Mouse (Mus musculus) erythroblast, embryonic 14.5 days (primary cell): ENCODE results near the gene Hoxa10. TPM values are rescaled to one million over a fixed set of nuclear protein-coding genes. Genes with fewer than 3 reads are reported as not detected.

Experiments used
- H3K27me3 ChIP-seq: 2 replicates; pipeline ENCODE4 v1.6.1; 2012; ENCODE audit warnings: inconsistent platforms; ENCODE audit not compliant: control insufficient read depth
- H3K36me3 ChIP-seq: 2 replicates; pipeline ENCODE4 v1.6.1; 2012; ENCODE audit warnings: mild to moderate bottlenecking, inconsistent platforms; ENCODE audit not compliant: control insufficient read depth
- H3K4me1 ChIP-seq: 2 replicates; pipeline ENCODE4 v1.6.1; 2012; ENCODE audit warnings: inconsistent platforms; ENCODE audit not compliant: control insufficient read depth
- H3K4me3 ChIP-seq: replicated peaks from 2 replicates; pipeline ENCODE3; 2012; ENCODE audit warnings: moderate library complexity, mild to moderate bottlenecking, inconsistent platforms
- H3K9me3 ChIP-seq: 2 replicates; pipeline ENCODE4 v1.6.1; 2012; ENCODE audit warnings: low read length, inconsistent platforms, mixed read lengths; ENCODE audit not compliant: control insufficient read depth
- GATA1 ChIP-seq: IDR thresholded peaks from 2 replicates; pipeline ENCODE4 v1.6.1; 2012; ENCODE audit warnings: low read length, inconsistent platforms, mixed read lengths
- TAL1 ChIP-seq: IDR thresholded peaks from 3 replicates; pipeline ENCODE4 v1.6.1; 2012; ENCODE audit warnings: low read length, inconsistent platforms, mixed read lengths
- polyA plus RNA-seq: library from polyadenylated mRNA; stranded (reverse); fragments of >175 nt; gene quantifications from 2 replicates; pipeline ENCODE4 v1.2.3, GENCODE M21; 2012

Gene Hoxa10
- polyA plus RNA-seq, 1 experiment, result not detected

- Histone ChIP-seq H3K9me3 (no peaks in the 10 kb centered on the region), H3K36me3 (no peaks in the 10 kb centered on the region), H3K27me3 (peaks cover 100% of the 10 kb centered on the region), H3K4me3 (no peak overlapping the region), H3K4me1 (no peaks in the 10 kb centered on the region)
- TF ChIP-seq GATA1, result no peak
These were observed 457 bp upstream of the Hoxa10 start for GRCm38 (mm10) chr6:52241001-52241621.

DNA sequence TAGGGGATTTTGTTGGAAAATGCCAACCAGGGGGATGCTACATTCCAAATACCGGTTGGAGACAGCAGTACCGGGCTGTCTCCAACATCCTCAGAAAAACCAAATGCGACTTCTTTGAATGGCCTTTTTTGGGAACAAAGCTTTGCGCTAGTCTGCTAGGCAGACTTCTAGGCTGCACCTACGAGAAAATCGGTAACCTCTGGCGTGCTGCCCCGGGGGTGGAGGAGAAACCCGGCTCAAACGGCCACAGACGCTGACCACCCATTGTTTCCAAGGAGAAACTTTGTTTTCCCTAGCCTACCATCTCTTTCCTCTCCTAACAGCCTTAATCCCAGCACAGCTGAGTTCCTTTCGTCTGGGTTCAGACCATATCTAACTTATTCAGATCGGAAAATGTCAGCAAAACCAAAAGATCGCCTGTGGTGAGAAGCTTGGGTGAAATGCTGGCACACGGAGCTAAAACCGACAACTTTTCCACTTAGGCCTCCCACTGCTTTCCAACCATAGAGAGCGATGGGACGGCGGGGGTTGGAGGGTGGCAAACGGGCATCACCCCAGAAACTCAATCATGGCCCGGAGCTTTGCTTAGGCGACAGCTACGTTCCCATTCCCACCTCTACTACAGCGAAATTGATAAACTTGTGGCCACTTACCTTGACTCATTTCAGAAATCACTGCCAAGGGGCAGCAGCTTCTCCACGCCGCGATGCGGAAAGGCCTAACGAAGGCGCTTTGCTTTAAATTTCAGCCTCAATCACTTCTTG lies 847 bp downstream of the Hoxa10 start:
- Histone ChIP-seq H3K27me3 (peaks cover 100% of the 10 kb centered on the region), H3K36me3 (no peaks in the 10 kb centered on the region), H3K4me1 (no peaks in the 10 kb centered on the region), H3K9me3 (no peaks in the 10 kb centered on the region), H3K4me3 (no peak overlapping the region)
- TF ChIP-seq TAL1 (no peak), GATA1 (no peak)

DNA sequence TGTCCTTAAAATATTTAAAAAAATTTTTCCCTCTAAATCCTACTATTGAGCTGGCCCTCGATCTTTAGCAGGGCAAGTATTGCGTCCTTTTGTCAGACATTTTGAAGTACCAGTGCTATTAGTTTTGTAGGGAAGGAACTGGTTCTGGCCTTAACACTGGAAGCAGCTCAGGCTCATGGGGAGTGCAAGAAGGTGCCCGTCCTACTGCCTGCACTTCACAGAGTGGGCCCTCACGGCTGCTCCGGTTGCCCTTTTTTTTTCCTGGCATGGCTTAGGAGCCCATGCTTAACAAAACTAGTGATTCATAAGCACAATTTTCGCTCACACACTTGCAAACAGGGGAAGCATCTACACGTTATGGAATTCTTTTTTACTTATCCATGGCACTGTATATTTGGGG lies 1.7 kb downstream of the Hoxa10 start:
- Histone ChIP-seq H3K4me1 (no peaks in the 10 kb centered on the region), H3K36me3 (no peaks in the 10 kb centered on the region), H3K27me3 (peaks cover 100% of the 10 kb centered on the region), H3K9me3 (no peaks in the 10 kb centered on the region; the same call in 1 of the 2 replicates), H3K4me3 (no peak overlapping the region)
- TF ChIP-seq GATA1 (no peak), TAL1 (no peak)

- Histone ChIP-seq H3K27me3 (peaks cover 100% of the 10 kb centered on the region), H3K36me3 (no peaks in the 10 kb centered on the region), H3K9me3 (no peaks in the 10 kb centered on the region; the same call in 1 of the 2 replicates), H3K4me3 (no peak overlapping the region), H3K4me1 (no peaks in the 10 kb centered on the region)
- TF ChIP-seq TAL1, result no peak
- TF ChIP-seq GATA1, result no peak
These were observed 2.5 kb downstream of the Hoxa10 start for GRCm38 (mm10) chr6:52238155-52238545.

DNA sequence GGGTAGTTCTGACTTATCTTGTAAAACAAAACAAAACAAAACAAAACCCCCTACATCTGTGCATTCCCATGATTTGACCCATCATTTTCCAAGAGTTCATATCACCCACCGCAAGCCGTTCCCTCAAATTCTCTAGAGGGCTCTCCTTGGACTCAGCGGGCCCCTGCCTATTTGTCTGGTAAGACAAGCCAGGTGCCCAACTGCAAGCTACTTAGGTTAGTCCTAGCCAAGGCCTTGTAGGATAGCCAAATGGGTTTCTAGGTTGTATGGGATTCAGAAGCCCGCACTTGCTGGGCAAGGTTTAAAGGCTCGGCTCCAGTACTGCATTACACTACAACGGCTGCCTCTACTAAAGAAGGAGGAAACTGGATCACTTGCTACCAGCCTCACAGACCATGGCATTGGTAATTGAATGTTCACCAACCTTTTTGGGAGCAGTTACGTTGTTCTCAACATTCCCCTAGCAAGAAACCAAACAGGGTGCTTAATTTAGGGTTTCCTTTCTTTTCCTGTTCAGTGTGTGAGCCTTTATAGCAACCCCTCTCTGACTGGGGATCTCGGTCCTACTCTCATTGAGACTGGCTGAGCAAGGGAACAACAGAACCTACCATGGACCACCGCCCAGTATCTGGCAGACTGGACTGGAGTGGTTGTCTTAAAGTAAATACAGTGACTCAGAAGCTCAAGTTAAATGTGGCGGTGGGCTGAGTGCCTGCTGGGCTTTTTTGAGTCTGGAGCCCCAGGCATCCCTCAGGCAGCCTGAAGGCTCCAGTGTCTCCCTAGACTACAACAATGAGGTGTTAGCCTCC lies 3.1 kb downstream of the Hoxa10 start:
- Histone ChIP-seq H3K4me3 (no peak overlapping the region), H3K4me1 (no peaks in the 10 kb centered on the region), H3K27me3 (peaks cover 100% of the 10 kb centered on the region), H3K36me3 (no peaks in the 10 kb centered on the region), H3K9me3 (no peaks in the 10 kb centered on the region; the same call in 1 of the 2 replicates)
- TF ChIP-seq TAL1, result no peak
- no peak for TF ChIP-seq GATA1

GRCm38 (mm10) chr6:52236806-52237205 lies 3.8 kb downstream of the Hoxa10 start:
- H3K36me3 ChIP-seq, result no peaks in the 10 kb centered on the region
- no peak overlapping the region for H3K4me3 ChIP-seq
- peaks cover 100% of the 10 kb centered on the region for H3K27me3 ChIP-seq
- TF ChIP-seq TAL1, result no peak
- no peak for TF ChIP-seq GATA1
- H3K4me1 ChIP-seq, result no peaks in the 10 kb centered on the region
- no peaks in the 10 kb centered on the region; the same call in 1 of the 2 replicates for H3K9me3 ChIP-seq

GRCm38 (mm10) chr6:52235866-52236265 lies 4.8 kb downstream of the Hoxa10 start:
- H3K4me1 ChIP-seq, result no peaks in the 10 kb centered on the region
- peaks cover 100% of the 10 kb centered on the region for H3K27me3 ChIP-seq
- H3K36me3 ChIP-seq, result no peaks in the 10 kb centered on the region
- H3K9me3 ChIP-seq, result no peaks in the 10 kb centered on the region; the same call in 1 of the 2 replicates
- TF ChIP-seq GATA1 (no peak), TAL1 (no peak)
- H3K4me3 ChIP-seq, result no peak overlapping the region

GRCm38 (mm10) chr6:52235267-52235666 lies 5.4 kb downstream of the Hoxa10 start:
- Histone ChIP-seq H3K36me3 (no peaks in the 10 kb centered on the region), H3K27me3 (peaks cover 100% of the 10 kb centered on the region), H3K9me3 (no peaks in the 10 kb centered on the region; the same call in 1 of the 2 replicates), H3K4me1 (no peaks in the 10 kb centered on the region), H3K4me3 (no peak overlapping the region)
- TF ChIP-seq GATA1, result no peak
- no peak for TF ChIP-seq TAL1
